Mouse (Mus musculus): ENCODE data around the gene Capn13. TPM values are rescaled to one million over a fixed set of nuclear protein-coding genes. Genes with fewer than 3 reads are reported as not detected.

Capn13 gene
- polyA plus RNA-seq, 1 experiment from 2014 or later, result not detected

DNA sequence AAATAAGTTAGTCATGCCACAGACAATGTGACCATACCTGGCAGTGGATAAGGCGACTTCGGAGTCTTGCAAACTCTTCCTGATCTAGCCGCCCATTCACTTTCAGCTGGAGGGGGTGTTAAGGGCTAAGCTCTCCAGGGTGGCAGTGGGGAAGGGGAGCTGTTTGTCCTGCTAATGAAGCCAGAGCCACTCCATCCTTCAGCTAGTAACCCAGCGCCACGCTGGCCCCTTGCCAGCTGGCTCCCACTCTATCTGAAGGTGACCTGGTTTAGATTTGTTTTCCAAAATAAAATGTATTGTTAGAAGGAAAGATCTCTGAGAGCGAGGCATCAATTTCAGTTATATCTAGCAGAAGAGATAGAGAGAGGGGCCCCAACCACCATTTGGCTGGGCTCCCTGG, 75.9 kb downstream of the Capn13 start:
- Histone ChIP-seq H3K27ac (ENCODE audit: low read depth, low read length) (no peak overlapping the region), H3K9ac (ENCODE audit: low read depth, low read length) (no peak overlapping the region), H3K4me2 (no peak overlapping the region), H3K4me1 (ENCODE audit: control insufficient read depth, insufficient read depth, low read length) (no peaks in the 10 kb centered on the region), H3K36me3 (ENCODE audit: control insufficient read depth, insufficient read depth, low read length) (no peaks in the 10 kb centered on the region), H3K27me3 (ENCODE audit: control insufficient read depth, insufficient read depth, low read length) (no peaks in the 10 kb centered on the region), H3K4me3 (ENCODE audit: low read depth, low read length) (no peak overlapping the region), H3K9me3 (replicated peaks; ENCODE audit: control insufficient read depth, low read length) (no peaks in the 10 kb centered on the region)
- no peak for ATAC-seq (replicated peaks; ENCODE audit: insufficient number of reproducible peaks, low FRiP score, low TSS enrichment)
- WGBS (ENCODE audit: insufficient replicate concordance), result 46% methylated on average over 6 of the region's 6 CpGs

DNA sequence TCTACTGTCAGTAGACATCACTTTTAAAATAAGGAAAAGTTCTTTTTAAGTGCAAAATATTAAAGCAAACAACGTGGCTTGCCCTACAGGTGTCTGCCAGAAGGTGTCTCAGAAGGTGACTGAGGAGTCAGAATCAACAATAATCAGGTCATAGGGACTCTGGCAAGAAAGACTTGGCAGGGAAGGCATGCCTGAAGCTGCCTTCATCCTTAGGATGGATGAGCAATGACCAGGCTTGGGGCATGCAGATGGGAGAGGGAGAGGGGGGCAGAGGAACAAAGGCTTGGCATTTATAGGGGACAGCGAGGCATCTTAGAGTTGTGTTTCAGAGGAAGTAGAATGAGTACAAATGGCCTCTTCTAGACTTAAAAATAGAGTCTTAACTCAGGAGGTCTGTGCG, 76.7 kb downstream of the Capn13 start:
- 78% methylated on average over 3 of the region's 3 CpGs for WGBS (ENCODE audit: insufficient replicate concordance)

DNA sequence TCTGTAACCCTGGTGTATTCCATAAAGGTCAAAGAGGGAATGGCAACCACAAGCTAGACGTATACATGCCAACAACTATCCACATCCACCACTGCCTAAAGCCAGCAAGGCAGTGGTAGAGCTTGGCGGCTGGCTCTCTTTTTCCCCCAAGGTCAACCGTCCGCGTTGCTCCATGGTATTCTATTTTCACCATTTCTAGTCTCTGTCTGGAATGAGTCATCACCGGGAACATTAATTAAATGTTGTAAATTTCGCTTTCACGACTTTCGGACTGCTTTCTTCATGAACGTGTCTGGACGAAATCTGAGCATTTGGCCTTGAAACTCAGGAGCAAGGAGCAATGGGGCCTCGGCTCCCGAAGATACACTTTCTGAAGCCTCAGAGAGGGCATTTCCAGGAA, 85.9 kb downstream of the Capn13 start:
- H3K9me3 ChIP-seq (replicated peaks; ENCODE audit: control insufficient read depth, low read length), result no peaks in the 10 kb centered on the region
- H3K4me1 ChIP-seq (ENCODE audit: control insufficient read depth, insufficient read depth, low read length), result no peaks in the 10 kb centered on the region
- no peak for ATAC-seq (replicated peaks; ENCODE audit: insufficient number of reproducible peaks, low FRiP score, low TSS enrichment)
- no peaks in the 10 kb centered on the region for H3K36me3 ChIP-seq (ENCODE audit: control insufficient read depth, insufficient read depth, low read length)
- no peak overlapping the region for H3K4me2 ChIP-seq
- H3K27ac ChIP-seq (ENCODE audit: low read depth, low read length), result no peak overlapping the region
- H3K4me3 ChIP-seq (ENCODE audit: low read depth, low read length), result no peak overlapping the region
- 87% methylated on average over 13 of the region's 13 CpGs for WGBS (ENCODE audit: insufficient replicate concordance)
- no peak overlapping the region for H3K9ac ChIP-seq (ENCODE audit: low read depth, low read length)
- H3K27me3 ChIP-seq (ENCODE audit: control insufficient read depth, insufficient read depth, low read length), result no peaks in the 10 kb centered on the region

More for the DNA sequence above, 76.7 kb downstream of the Capn13 start:
- no peaks in the 10 kb centered on the region for H3K36me3 ChIP-seq (ENCODE audit: control insufficient read depth, insufficient read depth, low read length)
- no peaks in the 10 kb centered on the region for H3K4me1 ChIP-seq (ENCODE audit: control insufficient read depth, insufficient read depth, low read length)
- ATAC-seq (replicated peaks; ENCODE audit: insufficient number of reproducible peaks, low FRiP score, low TSS enrichment), result no peak
- no peak overlapping the region for H3K4me2 ChIP-seq
- no peak overlapping the region for H3K9ac ChIP-seq (ENCODE audit: low read depth, low read length)
- no peaks in the 10 kb centered on the region for H3K9me3 ChIP-seq (replicated peaks; ENCODE audit: control insufficient read depth, low read length)
- no peak overlapping the region for H3K4me3 ChIP-seq (ENCODE audit: low read depth, low read length)
- H3K27ac ChIP-seq (ENCODE audit: low read depth, low read length), result no peak overlapping the region
- no peaks in the 10 kb centered on the region for H3K27me3 ChIP-seq (ENCODE audit: control insufficient read depth, insufficient read depth, low read length)

DNA sequence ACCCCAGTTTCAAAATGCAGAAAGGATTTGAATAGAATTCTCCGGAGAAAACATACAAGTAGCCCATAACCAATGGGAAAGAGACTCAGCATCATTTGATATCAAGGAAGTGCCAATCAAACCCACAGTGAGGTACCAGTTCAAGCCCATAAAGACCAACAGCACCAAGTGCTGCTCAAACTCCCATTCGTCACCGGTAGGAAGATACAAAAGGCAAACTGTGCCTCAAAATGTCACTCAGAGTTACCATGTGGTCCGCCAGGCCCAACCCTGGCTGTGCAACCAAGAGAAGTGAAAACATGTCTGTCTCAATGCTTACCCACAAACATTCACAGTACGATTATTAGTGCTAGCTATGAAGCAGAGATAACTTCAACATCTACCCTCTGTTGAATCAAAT, 89.2 kb downstream of the Capn13 start:
- Histone ChIP-seq H3K27ac (ENCODE audit: low read depth, low read length) (no peak overlapping the region), H3K4me2 (no peak overlapping the region), H3K4me3 (ENCODE audit: low read depth, low read length) (no peak overlapping the region), H3K36me3 (ENCODE audit: control insufficient read depth, insufficient read depth, low read length) (no peaks in the 10 kb centered on the region), H3K9me3 (replicated peaks; ENCODE audit: control insufficient read depth, low read length) (no peaks in the 10 kb centered on the region), H3K27me3 (ENCODE audit: control insufficient read depth, insufficient read depth, low read length) (no peaks in the 10 kb centered on the region), H3K9ac (ENCODE audit: low read depth, low read length) (no peak overlapping the region), H3K4me1 (ENCODE audit: control insufficient read depth, insufficient read depth, low read length) (no peaks in the 10 kb centered on the region; the same call in 1 of the 2 replicates)
- 90% methylated on average over 5 of the region's 5 CpGs for WGBS (ENCODE audit: insufficient replicate concordance)
- ATAC-seq (replicated peaks; ENCODE audit: insufficient number of reproducible peaks, low FRiP score, low TSS enrichment), result no peak

DNA sequence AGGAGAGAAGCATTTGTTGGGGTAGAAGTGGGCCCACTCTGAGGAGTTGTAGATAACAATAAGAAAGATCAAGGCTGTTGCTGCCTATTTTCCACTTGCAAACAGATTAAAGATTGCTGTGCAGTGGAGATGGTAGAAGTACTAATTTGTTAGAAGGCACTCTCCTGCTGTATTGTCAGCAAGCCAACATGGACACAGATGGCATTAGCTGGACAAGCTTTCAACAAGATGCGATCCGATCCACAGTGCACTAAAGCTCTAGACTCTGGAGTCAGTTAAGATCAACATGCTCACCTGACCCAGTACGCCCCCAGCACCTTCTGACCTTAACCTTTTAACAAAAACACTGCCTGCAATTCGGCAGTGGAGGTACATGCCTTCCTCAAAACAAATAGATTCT, 92.0 kb downstream of the Capn13 start:
- no peak overlapping the region for H3K27ac ChIP-seq (ENCODE audit: low read depth, low read length)
- no peak overlapping the region for H3K4me3 ChIP-seq (ENCODE audit: low read depth, low read length)
- ATAC-seq (replicated peaks; ENCODE audit: insufficient number of reproducible peaks, low FRiP score, low TSS enrichment), result no peak
- no peaks in the 10 kb centered on the region for H3K9me3 ChIP-seq (replicated peaks; ENCODE audit: control insufficient read depth, low read length)
- H3K4me1 ChIP-seq (ENCODE audit: control insufficient read depth, insufficient read depth, low read length), result no peaks in the 10 kb centered on the region; the same call in 1 of the 2 replicates
- H3K27me3 ChIP-seq (ENCODE audit: control insufficient read depth, insufficient read depth, low read length), result peaks cover 13% of the 10 kb centered on the region; the same call in 1 of the 2 replicates
- 72% methylated on average over 4 of the region's 4 CpGs for WGBS (ENCODE audit: insufficient replicate concordance)
- no peak overlapping the region for H3K9ac ChIP-seq (ENCODE audit: low read depth, low read length)
- no peaks in the 10 kb centered on the region for H3K36me3 ChIP-seq (ENCODE audit: control insufficient read depth, insufficient read depth, low read length)
- no peak overlapping the region for H3K4me2 ChIP-seq

DNA sequence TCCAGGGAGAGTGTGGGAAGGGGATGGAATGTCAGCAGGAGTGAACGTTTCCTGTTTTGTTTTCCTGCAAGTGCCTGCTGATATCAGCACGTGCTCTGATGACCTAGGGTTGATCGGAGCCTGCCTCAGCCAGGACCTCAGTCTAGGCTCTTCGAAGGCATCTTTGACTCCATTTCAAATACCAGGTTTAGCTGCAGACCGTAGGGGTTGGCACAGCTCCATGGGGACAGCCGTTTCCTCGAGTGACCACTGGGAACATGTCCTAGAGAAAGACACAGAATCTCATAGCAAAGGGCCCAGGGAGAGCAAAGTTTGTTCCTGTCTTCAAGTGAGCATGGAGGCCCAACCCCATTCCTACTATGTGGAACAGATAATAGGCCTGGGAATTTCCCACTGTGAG, 94.0 kb downstream of the Capn13 start:
- Histone ChIP-seq H3K27ac (ENCODE audit: low read depth, low read length) (no peak overlapping the region), H3K4me2 (no peak overlapping the region), H3K36me3 (ENCODE audit: control insufficient read depth, insufficient read depth, low read length) (no peaks in the 10 kb centered on the region), H3K4me1 (ENCODE audit: control insufficient read depth, insufficient read depth, low read length) (no peaks in the 10 kb centered on the region; the same call in 1 of the 2 replicates), H3K9ac (ENCODE audit: low read depth, low read length) (no peak overlapping the region), H3K9me3 (replicated peaks; ENCODE audit: control insufficient read depth, low read length) (no peaks in the 10 kb centered on the region), H3K4me3 (ENCODE audit: low read depth, low read length) (no peak overlapping the region), H3K27me3 (ENCODE audit: control insufficient read depth, insufficient read depth, low read length) (peaks cover 16% of the 10 kb centered on the region; the same call in 1 of the 2 replicates)
- 40% methylated on average over 7 of the region's 7 CpGs for WGBS (ENCODE audit: insufficient replicate concordance)
- ATAC-seq (replicated peaks; ENCODE audit: insufficient number of reproducible peaks, low FRiP score, low TSS enrichment), result no peak

DNA sequence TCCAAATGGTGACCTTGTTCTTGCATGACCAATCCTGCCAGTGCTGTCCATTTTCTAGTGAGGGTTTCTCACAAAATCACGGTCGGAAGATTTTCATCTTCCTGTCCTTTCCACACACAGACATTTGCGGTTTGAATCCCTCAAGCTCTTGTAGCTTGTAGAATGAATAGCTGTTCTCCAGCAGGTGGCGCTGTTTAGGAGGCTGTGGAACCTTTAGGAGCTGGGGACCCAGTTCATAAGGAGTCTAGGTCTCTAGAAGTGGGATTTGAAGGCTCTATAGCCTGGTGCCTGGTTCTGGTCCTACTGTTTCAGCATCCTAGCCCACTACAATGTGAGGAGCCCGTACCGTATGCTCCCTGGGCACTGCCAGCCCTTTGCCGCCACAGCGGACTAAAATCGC, 95.0 kb downstream of the Capn13 start:
- Histone ChIP-seq H3K4me1 (ENCODE audit: control insufficient read depth, insufficient read depth, low read length) (no peaks in the 10 kb centered on the region; the same call in 1 of the 2 replicates), H3K36me3 (ENCODE audit: control insufficient read depth, insufficient read depth, low read length) (no peaks in the 10 kb centered on the region), H3K4me2 (no peak overlapping the region), H3K9me3 (replicated peaks; ENCODE audit: control insufficient read depth, low read length) (no peaks in the 10 kb centered on the region), H3K27me3 (ENCODE audit: control insufficient read depth, insufficient read depth, low read length) (peaks cover 16% of the 10 kb centered on the region; the same call in 1 of the 2 replicates), H3K9ac (ENCODE audit: low read depth, low read length) (no peak overlapping the region), H3K4me3 (ENCODE audit: low read depth, low read length) (no peak overlapping the region), H3K27ac (ENCODE audit: low read depth, low read length) (no peak overlapping the region)
- ATAC-seq (replicated peaks; ENCODE audit: insufficient number of reproducible peaks, low FRiP score, low TSS enrichment), result no peak
- WGBS (ENCODE audit: insufficient replicate concordance), result 57% methylated on average over 9 of the region's 9 CpGs

DNA sequence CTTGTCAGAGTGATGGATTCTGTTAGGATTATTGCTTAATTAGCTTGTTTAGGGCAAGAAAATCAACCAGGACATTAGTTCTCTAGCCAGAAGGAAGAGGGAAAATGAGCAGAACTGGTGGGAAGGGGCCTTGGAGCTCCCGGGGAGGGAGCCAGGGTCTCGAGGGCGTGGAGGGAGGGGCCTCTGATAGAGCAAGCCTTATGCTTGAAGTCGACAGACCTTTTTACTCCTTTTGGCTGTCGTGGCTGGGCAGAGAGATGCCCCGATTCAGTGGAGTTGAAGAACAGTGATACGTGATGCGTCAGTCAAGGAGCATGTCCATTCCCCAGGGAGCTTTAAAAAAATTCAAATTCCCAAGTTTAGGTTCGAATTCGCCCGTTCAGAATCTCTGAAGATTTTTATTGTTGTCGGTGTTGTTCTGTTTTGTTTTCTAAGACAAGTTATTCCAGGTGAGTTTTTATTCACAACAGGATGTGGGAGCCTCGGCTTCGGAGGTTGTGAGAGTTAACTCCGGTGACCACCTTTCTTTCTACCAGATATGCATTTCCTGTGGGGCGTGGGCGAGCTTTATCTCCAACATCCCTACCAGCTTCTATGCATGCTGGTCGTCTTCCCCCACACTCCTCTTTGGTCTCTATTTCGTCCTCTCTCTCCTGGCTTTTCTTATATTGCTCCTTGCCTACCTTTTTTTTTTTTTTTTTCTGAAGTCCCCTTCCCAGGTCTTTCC, 96.4 kb downstream of the Capn13 start:
- no peak overlapping the region for H3K4me2 ChIP-seq
- WGBS (ENCODE audit: insufficient replicate concordance), result 45% methylated on average over 19 of the region's 19 CpGs
- no peak overlapping the region for H3K9ac ChIP-seq (ENCODE audit: low read depth, low read length)
- no peaks in the 10 kb centered on the region for H3K36me3 ChIP-seq (ENCODE audit: control insufficient read depth, insufficient read depth, low read length)
- no peak overlapping the region for H3K4me3 ChIP-seq (ENCODE audit: low read depth, low read length)
- H3K27ac ChIP-seq (ENCODE audit: low read depth, low read length), result no peak overlapping the region
- no peaks in the 10 kb centered on the region; the same call in 1 of the 2 replicates for H3K4me1 ChIP-seq (ENCODE audit: control insufficient read depth, insufficient read depth, low read length)
- H3K27me3 ChIP-seq (ENCODE audit: control insufficient read depth, insufficient read depth, low read length), result peaks cover 16% of the 10 kb centered on the region; the same call in 1 of the 2 replicates
- no peaks in the 10 kb centered on the region for H3K9me3 ChIP-seq (replicated peaks; ENCODE audit: control insufficient read depth, low read length)
- no peak for ATAC-seq (replicated peaks; ENCODE audit: insufficient number of reproducible peaks, low FRiP score, low TSS enrichment)

DNA sequence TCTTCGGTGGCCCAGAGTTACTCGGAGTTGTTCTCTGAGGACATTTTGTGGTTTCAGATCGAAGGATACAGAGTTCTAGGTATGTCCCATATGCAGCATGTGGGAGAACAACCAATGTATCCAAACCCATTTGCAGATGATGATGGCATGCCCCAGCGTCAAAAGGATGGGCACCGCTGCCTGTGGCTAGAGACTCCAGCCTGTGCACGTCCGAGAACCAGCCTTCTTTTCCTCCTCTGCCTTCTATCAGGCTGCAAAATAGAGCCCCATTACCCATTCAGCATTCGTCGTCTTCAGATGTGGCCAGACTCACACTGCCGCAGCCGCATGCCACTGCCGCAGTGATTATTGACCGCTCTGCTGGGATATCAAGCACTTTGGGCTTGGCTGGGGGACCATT, 97.0 kb downstream of the Capn13 start:
- H3K4me1 ChIP-seq (ENCODE audit: control insufficient read depth, insufficient read depth, low read length), result no peaks in the 10 kb centered on the region; the same call in 1 of the 2 replicates
- H3K27me3 ChIP-seq (ENCODE audit: control insufficient read depth, insufficient read depth, low read length), result peaks cover 16% of the 10 kb centered on the region; the same call in 1 of the 2 replicates
- WGBS (ENCODE audit: insufficient replicate concordance), result 64% methylated on average over 13 of the region's 13 CpGs
- no peak for ATAC-seq (replicated peaks; ENCODE audit: insufficient number of reproducible peaks, low FRiP score, low TSS enrichment)
- H3K9me3 ChIP-seq (replicated peaks; ENCODE audit: control insufficient read depth, low read length), result no peaks in the 10 kb centered on the region
- no peak overlapping the region for H3K4me2 ChIP-seq
- H3K9ac ChIP-seq (ENCODE audit: low read depth, low read length), result no peak overlapping the region
- no peak overlapping the region for H3K27ac ChIP-seq (ENCODE audit: low read depth, low read length)
- no peaks in the 10 kb centered on the region for H3K36me3 ChIP-seq (ENCODE audit: control insufficient read depth, insufficient read depth, low read length)
- H3K4me3 ChIP-seq (ENCODE audit: low read depth, low read length), result no peak overlapping the region
